Mouse (Mus musculus): ENCODE results near the gene Itih5.

DNA sequence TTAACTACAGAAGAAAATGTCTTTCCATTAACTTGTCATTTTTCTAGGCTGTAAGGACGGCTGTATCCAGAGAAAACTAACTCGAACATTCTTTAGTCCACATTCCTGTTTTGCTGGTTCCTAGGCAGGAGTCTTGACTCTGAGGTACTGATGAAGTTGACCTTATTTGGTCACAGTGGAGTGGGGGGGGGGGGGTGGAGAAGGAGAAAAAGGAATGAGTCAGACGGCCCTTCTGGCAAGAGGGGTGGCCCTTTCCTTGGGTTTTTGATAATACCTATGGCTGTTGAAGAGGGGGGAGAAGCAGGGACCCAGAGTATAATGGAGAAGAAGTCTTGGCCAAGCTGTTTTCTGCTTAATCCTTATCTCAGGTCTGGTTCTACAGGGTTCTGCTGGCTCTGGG is 148.0 kb downstream of the Itih5 start:
- TF ChIP-seq SIN3A (IDR thresholded peaks at IDR 0.05; ENCODE audit: low read length) (no peak), CHD2 (IDR thresholded peaks at IDR 0.05; ENCODE audit: low read length) (no peak), TCF12 (IDR thresholded peaks at IDR 0.05; ENCODE audit: low read depth, low read length) (no peak), POLR2AphosphoS2 (IDR thresholded peaks at IDR 0.05; ENCODE audit: low read length) (no peak), CTCF (IDR thresholded peaks at IDR 0.05 in 2 of 3, conservative IDR thresholded peaks at IDR 0.05 in 1 of 3; ENCODE audit: control insufficient read depth in 1 of 3, insufficient read depth in 1 of 3, low read depth in 2 of 3, low read length in 3 of 3, poor library complexity in 1 of 3, severe bottlenecking in 1 of 3) (no peak), POLR2AphosphoS5 (IDR thresholded peaks at IDR 0.05; ENCODE audit: borderline replicate concordance, low read depth, low read length) (no peak), MAZ (IDR thresholded peaks at IDR 0.05; ENCODE audit: low read depth, low read length) (no peak), MXI1 (IDR thresholded peaks at IDR 0.05; ENCODE audit: low read depth, low read length) (no peak), POLR2A (IDR thresholded peaks at IDR 0.05; ENCODE audit: control insufficient read depth in 1 of 2, insufficient read depth in 1 of 2, low read depth in 1 of 2, low read length in 2 of 2, poor library complexity in 1 of 2) (no peak), EP300 (IDR thresholded peaks at IDR 0.05; ENCODE audit: low read depth in 1 of 2, low read length in 2 of 2) (no peak), ZNF384 (IDR thresholded peaks at IDR 0.05; ENCODE audit: low read depth, low read length) (no peak), SMC3 (IDR thresholded peaks at IDR 0.05; ENCODE audit: low read depth, low read length) (no peak), MAX (IDR thresholded peaks at IDR 0.05; ENCODE audit: low read length) (no peak)
